Mouse (Mus musculus): ENCODE data around the gene Lrrc7.
"Not testable (repeated sequence)": the region's sequence is repeated elsewhere in the genome, so short reads cannot be mapped to it uniquely, and the experiment has no call there.

The Lrrc7 gene

DNA sequence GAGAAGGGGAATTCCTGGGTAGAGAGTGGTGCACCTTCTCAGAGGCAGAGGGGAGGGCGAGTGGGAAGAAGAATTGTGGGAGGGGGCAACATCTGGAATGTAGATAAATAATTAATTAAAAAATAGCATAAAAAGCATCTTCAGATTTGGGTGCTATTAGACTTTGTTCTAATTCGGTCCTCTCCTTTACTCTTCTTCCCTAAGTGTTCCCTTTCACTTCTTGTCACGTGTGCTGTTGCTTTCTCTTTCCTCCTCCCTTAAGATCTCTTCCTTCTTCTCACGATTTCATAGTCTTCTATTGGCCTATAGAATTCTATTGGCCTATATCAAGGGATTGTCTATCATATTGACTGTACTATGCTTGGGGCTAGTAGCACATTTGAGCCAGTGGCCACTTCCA, 398.9 kb downstream of the Lrrc7 start:
- DNase-seq = no peak

DNA sequence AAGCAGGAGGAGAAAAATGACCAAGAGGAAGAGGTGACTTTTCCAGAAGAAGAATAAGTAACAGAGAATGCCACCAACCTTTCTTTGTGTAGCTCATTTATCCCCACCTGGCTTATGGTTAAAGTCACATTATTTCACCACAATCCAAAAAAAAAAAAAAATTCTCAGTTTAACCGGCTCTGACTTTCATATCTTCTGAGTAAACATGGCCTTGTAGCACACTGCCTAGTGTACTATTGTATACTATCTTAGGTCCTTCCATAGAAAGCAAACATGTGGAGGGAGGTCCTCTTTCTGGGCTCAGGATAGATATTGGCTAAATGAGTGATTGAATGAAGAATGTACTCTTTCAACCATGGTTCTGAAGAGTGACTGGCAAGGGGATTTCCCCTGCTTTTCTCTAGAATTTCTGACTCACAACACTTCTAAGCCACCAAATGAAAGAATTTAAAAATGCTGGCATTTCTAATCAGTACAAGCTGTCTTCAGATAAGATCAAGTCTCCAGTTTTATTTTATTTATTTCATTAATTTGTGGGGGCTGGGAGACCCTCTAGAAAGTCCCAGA, 400.0 kb downstream of the Lrrc7 start:
- no peak for DNase-seq

- no peak for DNase-seq
Observed at GRCm38 (mm10) chr3:158155515-158156286, 406.3 kb downstream of the Lrrc7 start.

DNA sequence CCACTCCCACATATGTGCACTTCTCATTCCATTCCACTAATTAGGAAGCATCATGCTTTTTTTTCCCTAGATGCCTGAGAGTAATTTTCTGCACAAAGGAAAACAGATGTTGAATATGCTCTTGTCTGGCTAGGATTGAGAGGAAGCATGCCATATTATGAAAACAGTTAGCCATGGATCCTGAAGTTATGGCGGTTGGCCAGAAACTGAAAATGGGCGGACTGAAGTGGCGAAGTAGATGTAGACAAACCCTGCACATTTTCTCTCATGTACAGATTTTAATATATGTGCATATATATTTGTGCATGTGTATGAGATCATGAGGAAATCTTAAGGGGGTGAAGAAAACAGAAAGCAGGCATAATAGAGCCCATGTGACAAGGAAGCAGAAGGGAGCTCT, 407.9 kb downstream of the Lrrc7 start:
- no peak for DNase-seq

- DNase-seq = no peak
Observed at GRCm38 (mm10) chr3:158148998-158149397, 413.0 kb downstream of the Lrrc7 start.

DNA sequence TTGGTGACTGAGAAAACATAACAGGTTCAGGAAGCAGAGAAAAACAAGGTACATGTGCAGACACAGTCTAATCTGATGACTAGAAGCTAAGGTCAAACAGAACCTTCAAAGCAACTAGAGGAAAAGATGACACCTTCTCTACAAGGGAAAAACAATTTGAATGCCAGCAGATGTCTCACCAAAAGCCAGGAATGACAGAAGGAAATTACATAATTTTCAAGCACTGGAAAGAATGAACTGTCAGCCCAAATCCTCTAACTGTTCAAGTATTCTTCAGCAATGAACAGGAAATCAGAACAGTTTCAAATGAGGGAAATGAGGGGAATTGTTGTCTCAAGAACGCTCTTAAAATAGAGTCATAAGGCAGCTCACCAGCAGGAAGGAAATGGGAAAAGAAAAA, 421.4 kb downstream of the Lrrc7 start:
- DNase-seq = no peak

GRCm38 (mm10) chr3:158137796-158138195, 424.2 kb downstream of the Lrrc7 start:
- no peak for DNase-seq

DNA sequence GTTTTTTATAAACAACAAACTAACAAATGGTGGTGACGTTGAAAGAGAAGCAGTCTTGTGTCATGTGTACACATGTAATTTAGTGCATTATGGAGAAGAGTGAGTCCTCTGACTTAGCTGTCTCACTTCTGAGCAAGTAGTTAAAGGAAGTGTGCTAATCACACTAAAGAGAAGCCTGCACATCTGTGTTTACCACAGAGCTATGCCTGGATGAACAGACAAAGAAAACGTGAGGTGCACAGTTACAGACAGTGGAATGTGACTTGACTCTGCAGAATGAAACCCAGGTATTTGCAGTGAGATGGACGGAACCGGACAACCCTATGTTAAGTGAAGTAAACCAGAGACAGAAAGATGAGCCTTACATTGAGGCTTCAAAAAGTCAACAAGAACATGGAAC, 430.3 kb downstream of the Lrrc7 start:
- no peak for DNase-seq

GRCm38 (mm10) chr3:158131233-158131632, 430.8 kb downstream of the Lrrc7 start:
- no peak for DNase-seq

- no peak for DNase-seq
Observed at GRCm38 (mm10) chr3:158122899-158123298, 439.1 kb downstream of the Lrrc7 start.

DNA sequence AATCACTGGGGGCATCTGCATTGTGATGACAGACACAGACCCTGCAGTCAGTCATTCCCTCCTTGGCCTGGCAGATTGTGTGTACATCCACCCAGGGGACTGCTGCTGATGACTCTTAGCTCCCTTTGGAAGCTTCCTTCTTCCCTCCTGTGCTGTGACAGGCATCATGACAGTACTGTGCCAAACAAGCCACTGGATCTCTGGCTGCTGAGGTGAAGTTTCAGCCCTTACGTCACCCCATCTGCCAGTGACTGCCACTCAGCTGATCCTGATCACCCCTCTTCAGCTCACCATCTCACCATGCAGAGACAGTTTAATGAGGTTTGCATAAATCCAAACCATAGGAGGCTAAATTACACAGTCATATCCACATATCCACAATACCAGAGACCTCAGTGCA, 456.8 kb downstream of the Lrrc7 start:
- DNase-seq = no peak

GRCm38 (mm10) chr3:158103467-158103866, 458.6 kb downstream of the Lrrc7 start:
- no peak for DNase-seq

- not testable (repeated sequence) for DNase-seq
Observed at GRCm38 (mm10) chr3:158102530-158102929, 459.5 kb downstream of the Lrrc7 start.

DNA sequence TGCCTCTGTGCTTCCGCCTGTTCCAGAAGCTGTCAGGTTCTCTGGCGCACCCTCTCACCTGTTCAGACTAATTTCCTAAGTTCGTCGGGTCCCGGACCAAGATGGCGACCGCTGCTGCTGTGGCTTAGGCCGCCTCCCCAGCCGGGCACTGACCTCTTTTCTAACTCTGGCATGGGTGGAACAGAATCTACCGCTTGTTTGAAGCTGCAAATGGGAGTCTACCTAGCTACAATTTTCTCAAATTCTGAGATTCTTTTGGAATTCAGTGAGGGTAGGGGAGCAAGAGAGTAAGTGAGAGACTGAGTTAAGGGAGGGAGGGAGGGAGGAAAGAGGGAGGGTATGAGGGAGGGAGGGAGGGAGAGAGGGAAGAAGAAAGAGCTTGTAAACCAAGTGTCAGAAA, 460.0 kb downstream of the Lrrc7 start:
- DNase-seq = not testable (repeated sequence)

DNA sequence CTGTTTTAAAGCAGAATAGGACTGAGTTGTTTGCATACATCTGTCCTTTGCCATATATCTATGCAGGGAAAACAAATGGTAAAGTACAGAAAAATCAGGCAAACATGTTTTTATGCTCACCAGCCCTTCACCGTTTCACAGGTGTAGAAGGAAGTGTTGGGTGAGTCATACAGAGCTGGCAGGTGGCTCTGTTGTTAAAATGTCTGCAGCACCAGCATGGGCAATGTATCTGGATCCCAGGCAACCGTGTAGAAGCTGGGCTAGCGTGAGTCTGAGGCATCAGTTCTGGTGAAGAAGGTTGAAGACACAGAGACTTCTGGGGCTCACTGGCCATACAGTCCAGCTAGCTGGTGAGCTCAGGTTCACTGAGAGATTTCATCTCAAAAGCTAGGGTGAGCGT, 468.1 kb downstream of the Lrrc7 start:
- DNase-seq = no peak

DNA sequence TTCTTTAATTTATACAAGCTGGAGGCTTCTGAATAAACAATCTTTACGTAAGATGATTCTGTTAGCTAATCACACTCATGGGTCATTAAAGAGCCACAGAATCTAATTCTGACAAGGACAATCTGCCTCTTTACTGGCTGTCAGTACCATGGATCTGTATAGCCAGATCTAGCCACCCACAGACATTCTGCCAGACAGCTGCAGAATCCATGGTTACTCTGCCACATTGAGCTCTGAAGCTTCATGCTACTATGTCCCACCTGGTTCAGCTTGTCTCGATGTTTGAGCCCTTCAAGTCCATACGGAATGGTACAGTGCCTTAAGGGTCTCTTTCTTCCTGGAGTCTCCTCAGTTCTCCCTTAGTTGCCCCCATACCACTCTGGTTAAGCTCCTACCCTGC, 470.4 kb downstream of the Lrrc7 start:
- no peak for DNase-seq

GRCm38 (mm10) chr3:158077828-158078227, 484.2 kb downstream of the Lrrc7 start:
- no peak for DNase-seq

GRCm38 (mm10) chr3:158077380-158077772, 484.6 kb downstream of the Lrrc7 start:
- DNase-seq = no peak

DNA sequence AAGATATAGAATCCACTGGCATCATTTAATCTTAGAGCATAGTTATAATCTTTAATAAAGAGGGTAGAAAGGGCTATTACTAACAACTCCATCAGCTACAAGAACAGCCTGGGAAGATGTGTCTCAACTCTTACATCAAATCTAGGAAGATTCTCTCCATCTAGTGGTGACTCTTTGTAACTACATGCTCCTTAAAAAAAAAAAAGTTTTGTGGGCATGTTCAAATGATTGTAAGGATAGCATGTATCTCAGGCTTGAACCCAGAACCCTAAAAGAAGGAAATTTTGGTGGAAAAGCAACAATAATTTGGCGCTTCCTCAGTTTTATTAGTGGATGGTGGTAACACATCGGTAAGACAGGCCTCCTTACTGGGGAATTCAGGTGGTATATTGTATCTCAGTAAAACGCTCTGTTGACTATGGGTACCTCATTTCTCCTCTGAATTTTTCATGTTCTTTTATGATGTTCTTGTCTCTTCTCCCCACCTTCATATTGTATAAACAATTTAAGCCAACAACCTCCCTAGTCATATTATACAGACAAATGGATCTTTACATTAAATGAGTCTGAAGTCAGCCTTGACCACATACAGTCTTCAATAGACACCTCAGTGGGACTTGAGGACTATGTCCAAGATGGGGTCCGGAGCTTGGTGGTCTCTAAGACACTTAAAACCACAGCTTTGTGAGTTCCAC, 485.2 kb downstream of the Lrrc7 start:
- DNase-seq = no peak

DNA sequence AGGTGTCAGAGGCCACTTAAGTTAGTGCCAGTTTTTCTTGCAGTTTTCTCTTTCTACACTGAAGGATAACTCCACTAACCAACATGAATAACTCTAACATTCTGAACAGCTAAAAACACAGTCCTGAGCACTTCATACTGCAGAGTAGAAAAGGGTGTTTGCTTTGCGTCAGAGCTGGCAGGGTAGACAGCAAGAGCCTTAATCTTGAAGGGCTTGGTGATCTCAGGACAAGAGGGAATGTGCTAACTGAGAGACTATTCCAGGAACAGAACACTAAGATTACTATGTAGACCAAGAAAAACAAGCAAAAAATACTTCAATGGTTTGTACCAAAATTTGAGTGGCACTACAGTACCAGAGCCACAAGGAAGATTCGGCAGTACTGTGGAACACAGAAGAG, 487.0 kb downstream of the Lrrc7 start:
- no peak for DNase-seq

DNA sequence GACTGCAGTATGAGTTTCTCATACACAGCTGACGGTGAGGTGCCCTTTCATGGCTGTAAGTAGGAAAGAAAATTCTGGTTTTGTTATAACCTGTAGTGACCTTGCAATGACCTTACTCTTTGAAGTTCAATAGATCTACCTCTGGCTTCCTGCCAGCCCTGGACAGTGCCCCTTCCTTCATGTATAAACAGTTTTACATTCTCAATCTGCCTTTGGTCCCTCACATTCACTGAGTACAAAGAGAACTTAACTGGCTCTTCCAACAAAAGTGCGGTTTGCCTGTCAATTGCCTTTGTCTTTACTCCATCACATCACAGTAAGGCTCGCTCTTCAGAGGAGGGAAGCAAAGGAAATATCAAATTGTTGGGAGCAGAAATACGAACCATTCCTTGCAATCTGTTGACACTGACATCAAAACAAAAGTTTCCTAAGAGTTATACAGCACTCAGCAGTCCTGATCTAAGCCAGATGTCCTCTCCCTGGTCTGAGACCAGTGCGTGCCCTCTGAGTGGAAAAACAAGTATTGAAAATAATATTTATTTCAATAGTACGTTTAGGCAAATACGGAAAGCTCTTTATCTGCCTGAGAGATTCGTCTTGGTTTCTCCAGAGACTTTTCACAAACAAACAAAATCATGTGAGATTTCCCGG, 493.3 kb downstream of the Lrrc7 start:
- DNase-seq = no peak

DNA sequence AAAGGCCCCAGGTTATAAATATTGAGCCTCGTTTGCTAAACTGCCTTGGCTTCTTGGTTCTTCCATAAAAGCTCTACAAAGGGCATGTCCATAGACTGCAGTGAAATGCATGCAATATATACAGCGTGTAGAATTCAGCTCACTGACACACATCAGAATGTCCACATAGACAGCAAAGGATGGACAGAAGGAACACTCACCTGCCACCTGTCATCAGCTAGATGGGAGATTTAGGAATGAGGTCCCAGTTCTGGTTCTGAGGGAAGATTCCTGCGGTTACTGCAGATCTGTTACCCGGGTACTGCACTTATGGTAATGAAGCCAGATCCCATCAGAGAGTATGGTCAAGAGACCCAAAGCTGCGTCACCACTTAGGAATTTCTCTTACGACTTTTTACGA, 494.1 kb downstream of the Lrrc7 start:
- DNase-seq = no peak

- no peak for DNase-seq
Observed at GRCm38 (mm10) chr3:158065256-158065655, 496.8 kb downstream of the Lrrc7 start.
